Mouse (Mus musculus) left cerebral cortex, postnatal 36 days (tissue): ENCODE measurements around the gene Vmn1r18. TPM values are rescaled to one million over a fixed set of nuclear protein-coding genes. Genes with fewer than 3 reads are reported as not detected.
"Not testable (repeated sequence)": the region's sequence is repeated elsewhere in the genome, so short reads cannot be mapped to it uniquely, and the experiment has no call there.

Source experiments
- DNase-seq, 2 experiments: peaks; one replicate each; pipeline ENCODE4 v3.0.0; 2021 to 2022; ENCODE audit warnings: low spot score in 2 of 2, mixed read lengths in 1 of 2
- intact Hi-C: fragments of 180-260 bp; cut with DNase I; formaldehyde crosslinking; loops from one replicate; pipeline ENCODE4 v1.15.1; 2025
- total RNA-seq, 2 experiments: library from RNA; stranded (reverse); gene quantifications; 2 replicates each; pipeline ENCODE4 v1.2.3; 2021

Vmn1r18 gene
- under 1 TPM; 0.02 to 0.07 TPM for total RNA-seq

DNA sequence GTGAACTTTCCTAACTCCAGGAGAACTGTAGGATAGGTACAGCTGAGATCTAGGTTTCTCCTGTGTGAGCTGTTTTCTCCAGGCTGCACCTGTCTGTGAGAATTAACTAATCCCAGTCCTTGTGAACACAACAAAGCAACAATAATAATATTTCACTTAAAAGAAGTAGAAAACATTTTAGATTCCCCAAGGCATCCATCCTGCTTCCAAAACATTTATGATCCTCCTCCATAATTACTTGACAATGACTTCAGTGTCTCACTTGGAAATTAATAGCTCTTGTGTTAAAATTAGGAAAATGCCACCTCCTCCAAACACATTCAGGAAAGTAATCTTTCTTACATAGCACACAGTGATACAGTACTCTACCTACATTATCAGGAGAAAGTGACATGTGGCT lies at the start of gene Vmn1r18:
Gene Vmn1r18, minus strand, starts transcription at position 101 of the 400 bp plus-strand sequence.
- intact Hi-C loops, result no loop called here
- DNase-seq, result no peak

GRCm38 (mm10) chr6:57431196-57431595 lies 35.6 kb upstream of the Vmn1r18 start:
- DNase-seq, result no peak
- intact Hi-C loops, result loop anchor here (5.0 kb wide), 1 partner anchor 141 kb away; no protein-coding TSS in a partner anchor

GRCm38 (mm10) chr6:57428630-57429029 lies 33.0 kb upstream of the Vmn1r18 start, which contains the start of gene Vmn1r20:
Gene Vmn1r20, plus strand, starts transcription at chr6:57428930.
- intact Hi-C loops, result no loop called here

DNA sequence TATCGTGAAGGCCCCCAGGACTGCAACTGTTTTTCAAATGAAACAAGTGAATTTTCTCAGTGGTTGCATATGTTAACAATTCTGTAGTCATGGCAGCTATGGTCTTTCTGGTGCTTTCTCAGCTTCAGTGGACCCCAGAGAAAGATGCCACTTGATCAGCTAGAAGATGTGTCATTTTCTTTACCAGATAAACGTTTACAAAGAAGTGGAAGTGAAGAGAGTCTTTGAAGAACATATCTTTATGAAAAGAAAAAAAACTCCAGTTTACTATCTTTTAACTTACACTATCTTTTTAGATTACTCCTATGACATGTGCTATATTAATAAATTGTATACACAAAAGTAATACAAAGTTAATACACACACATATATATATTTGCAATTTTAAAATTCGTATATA lies 7.9 kb upstream of the Vmn1r18 start, which contains the start of gene Vmn1r19:
Gene Vmn1r19, plus strand, starts transcription at position 301 of the 400 bp plus-strand sequence.
- DNase-seq, intact Hi-C loops: not testable (repeated sequence)

More at GRCm38 (mm10) chr6:57428630-57429029, 33.0 kb upstream of the Vmn1r18 start, which contains the start of gene Vmn1r20:
- DNase-seq, result no peak

- DNase-seq, result no peak
- intact Hi-C loops, result no loop called here
Measured at GRCm38 (mm10) chr6:57367496-57367895, 28.1 kb downstream of the Vmn1r18 start.

DNA sequence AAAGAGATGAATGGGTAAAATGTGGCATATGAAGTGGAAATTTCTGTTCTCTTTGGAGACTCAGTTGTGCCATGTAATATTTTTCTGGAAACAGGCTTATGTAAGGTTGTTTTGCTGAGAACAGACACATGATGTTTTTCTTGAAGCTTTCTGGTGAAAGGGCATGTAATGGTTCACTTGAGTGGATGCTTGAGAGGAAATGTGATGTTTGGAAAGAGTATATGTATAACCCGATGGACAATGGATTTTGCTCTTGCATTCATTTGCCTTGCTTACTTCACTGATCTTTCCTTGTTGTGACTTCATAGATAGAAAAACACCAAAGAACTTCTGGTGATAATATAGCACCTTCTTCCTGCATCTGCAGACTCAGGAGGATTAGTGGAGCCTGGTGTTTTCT lies 29.7 kb downstream of the Vmn1r18 start:
- DNase-seq, intact Hi-C loops: not testable (repeated sequence)

DNA sequence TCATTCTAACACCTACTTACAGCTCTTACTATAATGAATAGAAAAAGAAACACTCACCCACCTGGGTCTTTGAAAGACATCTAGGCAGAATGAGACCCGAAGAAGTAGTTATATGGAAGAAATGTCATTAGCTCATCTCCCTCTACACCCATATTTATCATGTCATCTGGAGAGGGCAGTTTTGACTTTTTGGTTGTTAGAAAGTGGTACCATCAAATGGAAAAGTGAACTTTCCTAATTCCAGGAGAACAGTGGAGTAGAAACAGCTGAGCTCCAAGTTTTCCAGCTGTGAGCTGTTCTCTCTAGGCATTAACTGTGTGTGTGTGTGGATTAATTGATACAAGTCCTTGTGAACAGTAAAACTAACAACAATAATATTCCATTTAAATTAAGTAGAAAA lies 32.0 kb downstream of the Vmn1r18 start, which contains the start of gene Vmn1r17:
Gene Vmn1r17, minus strand, starts transcription at position 101 of the 400 bp plus-strand sequence.
- DNase-seq, result no peak
- intact Hi-C loops, result no loop called here

DNA sequence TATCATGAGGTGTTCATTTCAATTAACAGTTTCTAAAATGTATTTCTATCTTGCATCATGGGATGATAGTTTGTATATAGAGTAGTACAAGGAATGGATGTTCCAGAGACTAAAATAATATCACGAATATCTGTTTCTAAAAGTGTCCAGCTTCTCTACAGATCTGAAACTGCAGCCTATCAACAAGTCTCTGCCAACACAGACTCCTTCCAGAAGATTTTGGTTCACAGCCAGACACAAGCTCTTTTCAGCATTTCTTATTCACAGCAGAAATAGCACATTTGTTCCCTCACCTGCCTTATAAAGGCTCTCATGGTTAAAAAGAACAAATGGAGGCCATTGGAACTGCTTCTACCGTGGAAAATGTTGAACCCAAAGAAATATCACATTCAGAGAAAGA lies 38.7 kb downstream of the Vmn1r18 start:
- intact Hi-C loops, result no loop called here
- DNase-seq, result no peak

GRCm38 (mm10) chr6:57329394-57329793 lies 66.2 kb downstream of the Vmn1r18 start, which contains the start of gene Vmn1r16:
Gene Vmn1r16, minus strand, starts transcription at chr6:57329494.
- DNase-seq, result no peak
- intact Hi-C loops, result no loop called here

Other genes starting within 250 kb of the Vmn1r18 start
- not detected for gene Vmn1r12, start 238.9 kb downstream of the Vmn1r18 start, total RNA-seq
- not detected for gene Vmn1r13, start 192.5 kb downstream of the Vmn1r18 start, total RNA-seq
- not detected for gene Vmn1r14, start 164.1 kb downstream of the Vmn1r18 start, total RNA-seq
- not detected for gene Vmn1r15, start 137.8 kb downstream of the Vmn1r18 start, total RNA-seq
- gene Vmn1r16, start 66.3 kb downstream of the Vmn1r18 start, total RNA-seq, result not detected
- gene Vmn1r17, start 32.1 kb downstream of the Vmn1r18 start, total RNA-seq, result not detected
- gene Vmn1r19, start 8.0 kb upstream of the Vmn1r18 start, total RNA-seq, result not detected
- not detected for gene Vmn1r20, start 33.1 kb upstream of the Vmn1r18 start, total RNA-seq
- 10 to 100 TPM; 74.7 to 77.6 TPM for gene Ppm1k, start 139.7 kb upstream of the Vmn1r18 start, total RNA-seq
- 10 to 100 TPM in 1 of 2 experiments, 1 to 10 TPM in 1; 7.9 to 13.6 TPM for gene Herc6, start 185.2 kb upstream of the Vmn1r18 start, total RNA-seq